Mouse (Mus musculus): ENCODE data around the gene Fcho2.

- TF ChIP-seq CTCF (IDR thresholded peaks at IDR 0.05; ENCODE audit: low read depth, low read length) (no peak), POLR2A (IDR thresholded peaks at IDR 0.05; ENCODE audit: extremely low read depth, insufficient read depth, low read length) (no peak)
Measured at GRCm38 (mm10) chr13:98680470-98681060, 134.7 kb downstream of the Fcho2 start.

All from liver, adult 2 months (tissue).